Mouse (Mus musculus): ENCODE measurements around the gene Tmc3. TPM values are rescaled to one million over a fixed set of nuclear protein-coding genes. Genes with fewer than 3 reads are reported as not detected.

Tmc3 gene
- total and polyA plus RNA-seq, 3 experiments: not detected

DNA sequence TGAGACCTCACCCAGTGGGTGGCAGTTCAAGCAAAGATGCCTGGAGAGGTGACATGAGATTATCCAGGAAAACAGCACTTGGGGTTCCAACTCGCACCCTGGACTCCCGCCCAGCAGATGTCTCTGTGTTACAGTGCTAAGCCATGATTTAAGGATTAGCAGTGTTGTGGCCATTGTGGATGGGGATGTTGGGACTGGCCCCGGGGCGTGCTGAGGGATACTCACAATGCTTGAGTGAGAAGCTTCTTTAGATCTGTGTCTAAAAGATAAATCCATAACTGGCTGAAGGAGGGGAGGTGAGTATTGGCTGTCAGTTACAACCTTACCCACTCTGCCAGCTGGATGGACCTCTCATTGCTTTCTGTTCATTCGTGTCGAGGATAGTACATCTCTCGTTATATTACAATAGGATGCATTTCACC, 35.4 kb upstream of the Tmc3 start:
- no peak for TF ChIP-seq NRF1 (IDR thresholded peaks at IDR 0.05; ENCODE audit: insufficient read depth, low read depth, low read length, poor library complexity, severe bottlenecking)
- TF ChIP-seq MAFK (IDR thresholded peaks at IDR 0.05; ENCODE audit: borderline replicate concordance, low read depth, low read length): no peak
- no peak for TF ChIP-seq USF1 (IDR thresholded peaks at IDR 0.05; ENCODE audit: low read depth, low read length)
- no peak for TF ChIP-seq JUND (IDR thresholded peaks at IDR 0.05; ENCODE audit: low read depth, low read length)
- no peak for TF ChIP-seq ZKSCAN1 (IDR thresholded peaks at IDR 0.05; ENCODE audit: low read depth, low read length)
- no peak for TF ChIP-seq ZC3H11A (IDR thresholded peaks at IDR 0.05; ENCODE audit: low read depth, low read length)
- TF ChIP-seq BHLHE40 (IDR thresholded peaks at IDR 0.05; ENCODE audit: borderline replicate concordance, low read depth, low read length): no peak
- no peak for TF ChIP-seq GATA1 (IDR thresholded peaks at IDR 0.05; ENCODE audit: low read depth, low read length)
- TF ChIP-seq TCF12 (IDR thresholded peaks at IDR 0.05; ENCODE audit: low read depth, low read length): no peak
- TF ChIP-seq SMC3 (IDR thresholded peaks at IDR 0.05; ENCODE audit: low read depth, low read length): no peak
- no peak for TF ChIP-seq TBP (IDR thresholded peaks at IDR 0.05; ENCODE audit: low read depth, low read length)
- no peak for TF ChIP-seq ZNF384 (IDR thresholded peaks at IDR 0.05; ENCODE audit: low read depth, low read length)
- no peak for TF ChIP-seq RCOR1 (IDR thresholded peaks at IDR 0.05; ENCODE audit: low read depth, low read length)
- TF ChIP-seq HCFC1 (IDR thresholded peaks at IDR 0.05; ENCODE audit: low read depth, low read length): no peak
- TF ChIP-seq MYB (IDR thresholded peaks at IDR 0.05; ENCODE audit: low read depth, low read length): no peak
- no peak for TF ChIP-seq POLR2AphosphoS5 (IDR thresholded peaks at IDR 0.05; ENCODE audit: borderline replicate concordance, low read depth, low read length)
- TF ChIP-seq EP300 (IDR thresholded peaks at IDR 0.05; ENCODE audit: low read depth in 1 of 2, low read length in 2 of 2): no peak
- no peak for TF ChIP-seq USF2 (IDR thresholded peaks at IDR 0.05; ENCODE audit: borderline replicate concordance in 1 of 2, insufficient read depth in 1 of 2, low read depth in 1 of 2, low read length in 2 of 2)
- TF ChIP-seq CTCF (IDR thresholded peaks at IDR 0.05 in 2 of 3, conservative IDR thresholded peaks at IDR 0.05 in 1 of 3; ENCODE audit: control insufficient read depth in 1 of 3, insufficient read depth in 1 of 3, low read depth in 2 of 3, low read length in 3 of 3, poor library complexity in 1 of 3, severe bottlenecking in 1 of 3): no peak
- no peak for TF ChIP-seq CHD2 (IDR thresholded peaks at IDR 0.05; ENCODE audit: low read length)

DNA sequence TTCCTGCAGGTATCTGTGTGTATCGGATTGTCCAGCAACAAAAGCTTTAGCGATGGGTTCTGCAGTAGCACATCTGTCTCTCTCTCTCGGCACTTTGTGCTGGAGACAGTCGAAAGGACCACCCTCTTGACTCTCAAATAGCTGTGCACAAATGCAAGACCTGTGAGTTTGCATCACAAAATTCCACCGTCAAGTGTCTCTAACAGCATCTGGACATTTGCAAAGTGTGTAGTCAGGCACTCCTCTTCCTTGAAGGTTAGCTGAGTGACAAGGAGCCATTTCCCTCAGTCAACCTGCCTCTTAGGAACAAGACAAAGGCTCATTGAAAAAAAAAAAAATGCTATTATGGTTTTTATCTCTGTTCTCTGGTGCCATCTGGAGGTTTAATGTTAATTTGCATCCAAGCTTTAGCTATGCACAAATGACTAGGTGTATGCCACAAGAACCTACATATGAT, 34.7 kb upstream of the Tmc3 start:
- Histone ChIP-seq H3K9ac (ENCODE audit: control insufficient read depth, low read depth, low read length, poor library complexity, severe bottlenecking) (no peak overlapping the region), H3K36me3 (ENCODE audit: control insufficient read depth in 1 of 2, insufficient read depth in 2 of 2, low read length in 2 of 2) (no peaks in the 10 kb centered on the region), H3K79me2 (ENCODE audit: control insufficient read depth, insufficient read depth, low read length, poor library complexity) (no peaks in the 10 kb centered on the region), H3K4me1 (ENCODE audit: control insufficient read depth in 1 of 2, insufficient read depth in 2 of 2, low read length in 2 of 2) (no peaks in the 10 kb centered on the region), H3K9me3 (replicated peaks; ENCODE audit: insufficient read depth, low read length) (no peaks in the 10 kb centered on the region), H3K4me3 (ENCODE audit: control insufficient read depth in 1 of 2, insufficient read depth in 1 of 2, low read depth in 2 of 2, low read length in 2 of 2) (no peak overlapping the region), H3K27me3 (ENCODE audit: control insufficient read depth in 1 of 2, insufficient read depth in 2 of 2, low read length in 2 of 2) (no peaks in the 10 kb centered on the region), H3K27ac (ENCODE audit: control insufficient read depth, low read depth, low read length) (no peak overlapping the region)
- TF ChIP-seq MAFK (IDR thresholded peaks at IDR 0.05; ENCODE audit: borderline replicate concordance, low read depth, low read length) (no peak), CTCF (IDR thresholded peaks at IDR 0.05 in 2 of 3, conservative IDR thresholded peaks at IDR 0.05 in 1 of 3; ENCODE audit: control insufficient read depth in 1 of 3, insufficient read depth in 1 of 3, low read depth in 2 of 3, low read length in 3 of 3, poor library complexity in 1 of 3, severe bottlenecking in 1 of 3) (peak in 2 of 3 experiments; percentile 12 to 68; a peak in 2 of 6 replicates), ZNF384 (IDR thresholded peaks at IDR 0.05; ENCODE audit: low read depth, low read length) (peak; percentile 98), ZC3H11A (IDR thresholded peaks at IDR 0.05; ENCODE audit: low read depth, low read length) (peak; percentile 54), MXI1 (IDR thresholded peaks at IDR 0.05; ENCODE audit: low read depth, low read length) (no peak), RAD21 (IDR thresholded peaks at IDR 0.05; ENCODE audit: low read depth, low read length) (peak; percentile 85), MYC (IDR thresholded peaks at IDR 0.05; ENCODE audit: low read depth, low read length) (no peak), MEF2A (IDR thresholded peaks at IDR 0.05; ENCODE audit: extremely low read depth, insufficient replicate concordance, low read depth, low read length, poor library complexity, severe bottlenecking) (no peak), UBTF (IDR thresholded peaks at IDR 0.05; ENCODE audit: borderline replicate concordance, insufficient read depth, low read depth, low read length) (no peak), SMC3 (IDR thresholded peaks at IDR 0.05; ENCODE audit: low read depth, low read length) (peak; percentile 83)
- peak; percentile 47 for DNase-seq (ENCODE audit: low read depth, low spot score)

More for the DNA sequence above, 35.4 kb upstream of the Tmc3 start:
- Histone ChIP-seq H3K9ac (ENCODE audit: control insufficient read depth, low read depth, low read length, poor library complexity, severe bottlenecking) (no peak overlapping the region), H3K36me3 (ENCODE audit: control insufficient read depth in 1 of 2, insufficient read depth in 2 of 2, low read length in 2 of 2) (no peaks in the 10 kb centered on the region), H3K27me3 (ENCODE audit: control insufficient read depth in 1 of 2, insufficient read depth in 2 of 2, low read length in 2 of 2) (no peaks in the 10 kb centered on the region), H3K79me2 (ENCODE audit: control insufficient read depth, insufficient read depth, low read length, poor library complexity) (no peaks in the 10 kb centered on the region), H3K9me3 (replicated peaks; ENCODE audit: insufficient read depth, low read length) (no peaks in the 10 kb centered on the region), H3K27ac (ENCODE audit: control insufficient read depth, low read depth, low read length) (no peak overlapping the region), H3K4me3 (ENCODE audit: control insufficient read depth in 1 of 2, insufficient read depth in 1 of 2, low read depth in 2 of 2, low read length in 2 of 2) (no peak overlapping the region), H3K4me1 (ENCODE audit: control insufficient read depth in 1 of 2, insufficient read depth in 2 of 2, low read length in 2 of 2) (no peaks in the 10 kb centered on the region)
- no peak for DNase-seq (ENCODE audit: low read depth, low spot score)

Measured in MEL (cell line).